Mouse (Mus musculus): ENCODE results near the gene Akirin2. TPM values are rescaled to one million over a fixed set of nuclear protein-coding genes. Genes with fewer than 3 reads are reported as not detected.

The Akirin2 gene
- total RNA-seq, 2 experiments from 2014 or later = 85.7 to 87.0 TPM

DNA sequence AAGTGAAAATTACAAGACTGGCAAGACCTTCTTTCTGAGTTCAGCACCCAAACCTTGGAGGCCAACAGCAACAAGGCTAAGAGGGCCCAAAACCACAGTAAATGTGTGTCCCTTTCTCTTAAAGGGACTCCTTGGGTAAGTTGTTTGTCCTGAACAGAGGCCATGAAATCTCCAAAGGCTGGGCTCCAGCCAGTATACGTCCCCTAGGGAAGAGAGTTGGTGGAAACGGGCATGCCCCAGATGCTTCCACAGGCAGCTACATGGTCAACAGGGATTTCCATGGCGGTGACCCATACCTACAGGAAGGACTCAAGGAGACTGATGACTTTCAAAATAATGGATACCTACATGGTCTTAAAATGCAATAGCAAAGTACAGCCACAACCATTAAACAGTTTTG lies 32.7 kb downstream of the Akirin2 start:
- no peak for DNase-seq (ENCODE audit: low spot score in 2 of 2)

DNA sequence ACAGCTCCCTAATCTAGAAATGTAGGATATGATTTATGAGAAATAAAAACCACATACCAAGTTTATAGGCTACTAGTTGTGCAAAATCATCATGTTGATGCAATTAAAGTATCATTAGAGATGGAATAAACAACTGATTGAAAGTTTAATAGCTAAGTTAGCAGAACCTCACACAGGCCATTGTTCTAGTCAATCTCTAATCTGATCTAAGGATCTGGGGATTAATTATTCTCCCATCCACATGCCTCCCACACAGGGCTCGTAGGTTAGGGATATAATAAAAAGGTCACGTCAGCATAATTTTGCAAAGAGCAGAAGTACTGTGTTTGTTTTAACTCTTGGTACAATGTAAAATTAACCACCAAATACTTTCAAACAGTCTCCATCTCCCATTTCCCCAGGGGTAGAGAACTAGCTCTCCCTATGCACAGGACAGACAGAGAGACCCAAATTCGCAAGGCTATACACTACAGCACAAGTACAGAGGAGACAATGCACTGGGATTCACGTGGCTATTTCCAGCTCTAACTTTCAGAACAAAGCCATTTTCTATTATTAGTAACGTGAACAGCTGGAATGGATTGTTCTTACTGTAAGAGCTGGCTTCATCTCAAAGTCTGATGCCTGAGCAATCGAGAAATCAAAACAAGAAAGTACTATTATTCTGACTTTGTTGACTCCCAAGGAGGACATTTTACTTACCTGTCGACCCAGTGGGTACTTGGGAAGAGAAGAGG lies 34.3 kb downstream of the Akirin2 start:
- no peak for DNase-seq (ENCODE audit: low spot score in 2 of 2)

DNA sequence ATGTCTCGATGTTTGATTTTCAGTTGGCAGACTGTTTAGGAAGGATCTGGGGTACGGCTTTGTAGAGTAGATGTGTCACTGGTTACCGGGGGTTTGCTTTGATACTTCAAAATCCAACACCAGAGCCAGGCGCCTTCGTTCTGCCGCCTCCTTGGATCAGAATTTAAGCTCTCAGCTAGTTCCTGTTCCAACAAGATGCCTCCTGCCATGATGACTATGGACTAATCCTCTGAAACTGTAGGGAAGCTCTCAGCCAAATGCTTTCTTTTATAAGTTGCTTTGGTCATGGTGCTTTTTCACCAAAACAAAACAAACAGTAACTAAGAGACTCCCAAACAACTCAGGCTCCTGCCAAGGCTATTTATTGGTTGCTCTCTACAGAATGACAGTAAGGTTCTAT lies 52.4 kb downstream of the Akirin2 start:
- no peak for DNase-seq (ENCODE audit: low spot score in 2 of 2)

DNA sequence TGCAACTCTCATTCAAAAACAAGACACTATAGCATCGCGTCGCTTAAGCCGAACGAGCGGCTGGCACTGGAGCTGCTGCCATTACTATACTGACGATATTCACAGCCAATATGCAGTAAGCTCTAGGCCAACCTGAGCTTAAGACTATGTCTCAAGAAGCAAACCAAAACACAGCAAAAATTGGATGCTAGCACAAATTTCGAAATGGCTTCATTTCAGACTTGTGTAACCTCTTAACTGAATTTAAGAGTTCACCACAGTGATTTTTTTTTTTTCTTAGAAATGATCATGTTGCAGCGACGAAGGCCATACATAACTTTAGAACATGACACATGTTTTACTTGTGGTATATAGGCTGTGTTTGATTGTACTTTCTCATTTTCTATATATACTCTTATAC lies 55.9 kb downstream of the Akirin2 start:
- no peak for DNase-seq (ENCODE audit: low spot score in 2 of 2)

DNA sequence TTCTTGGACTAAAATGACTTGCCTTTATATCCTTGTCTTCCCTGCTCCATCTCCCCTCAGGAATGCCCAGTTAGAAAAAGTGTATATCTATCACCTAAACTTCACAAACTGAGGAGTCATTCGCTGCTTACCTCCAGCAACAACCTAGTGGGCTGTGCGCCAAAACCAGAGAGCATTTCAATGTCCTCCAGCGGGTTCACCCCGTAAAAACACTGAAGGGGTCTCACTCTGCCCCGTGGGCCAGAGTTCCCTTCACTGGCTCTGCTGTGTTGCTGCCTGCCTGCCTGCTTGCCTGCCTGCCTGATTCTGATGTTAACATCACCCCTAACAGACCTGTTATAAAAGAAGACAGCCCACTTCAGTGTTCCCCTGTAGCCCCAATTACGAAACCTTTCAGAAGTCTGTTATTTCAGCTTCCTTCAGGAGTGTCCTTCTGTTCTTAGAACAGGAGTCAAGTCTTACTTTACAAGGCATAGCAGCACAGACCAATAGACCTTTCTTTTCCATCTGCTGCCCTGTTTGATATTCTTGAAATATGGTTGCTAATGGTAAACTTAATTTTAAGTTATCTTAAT lies 62.9 kb downstream of the Akirin2 start:
- DNase-seq (ENCODE audit: low spot score in 2 of 2) = no peak

DNA sequence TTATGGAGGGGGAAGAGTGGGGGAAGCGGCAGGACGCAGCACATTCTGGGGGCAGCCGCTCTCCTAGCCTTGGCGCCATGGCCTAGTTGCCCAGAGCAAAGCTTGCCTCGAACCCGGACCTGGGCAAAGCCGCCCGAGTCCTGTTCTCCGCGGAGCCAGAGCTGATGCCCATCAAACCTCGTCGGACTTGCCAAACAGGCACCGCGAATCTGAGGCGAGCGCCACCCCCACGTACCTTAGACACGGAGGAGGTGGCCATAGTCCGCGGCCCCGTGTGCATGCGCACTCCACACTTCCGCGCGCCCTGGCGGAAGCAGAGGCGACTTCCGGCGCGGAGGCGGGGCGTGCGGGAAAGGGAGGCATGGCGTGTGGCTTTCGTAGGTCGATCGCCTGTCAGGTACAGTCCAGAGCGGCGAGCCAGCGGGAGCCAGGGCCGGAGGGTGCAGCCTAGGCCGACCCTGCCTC lies 63.9 kb downstream of the Akirin2 start, which contains the start of the genes Orc3 and Rars2:
TSS of gene Orc3 (minus strand) at position 315 of the 465 bp plus-strand sequence.
TSS of gene Rars2 (plus strand) at position 328 of the 465 bp plus-strand sequence.
- peak; percentile 79 to 82 for DNase-seq (ENCODE audit: low spot score in 2 of 2)

DNA sequence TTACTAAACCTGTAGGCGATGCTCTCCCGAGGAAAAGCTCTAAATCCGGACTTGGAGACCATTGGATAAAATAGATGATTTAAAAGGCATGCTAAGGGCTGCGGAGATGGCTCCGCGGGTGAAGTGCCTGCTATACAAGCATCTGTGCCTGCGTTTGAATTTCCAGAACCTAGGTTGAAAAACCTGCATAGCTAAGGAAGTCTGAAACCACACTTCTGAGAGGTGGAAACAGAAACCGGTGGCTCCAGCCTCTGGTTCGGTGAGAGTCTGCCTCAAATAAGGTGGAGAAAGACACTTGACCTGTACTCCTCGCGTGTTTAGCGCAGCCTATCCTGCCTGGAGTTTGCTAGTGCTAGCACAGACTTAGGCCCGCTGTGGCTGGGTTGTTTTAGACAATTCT lies 64.6 kb downstream of the Akirin2 start:
- DNase-seq (ENCODE audit: low spot score in 2 of 2) = no peak

DNA sequence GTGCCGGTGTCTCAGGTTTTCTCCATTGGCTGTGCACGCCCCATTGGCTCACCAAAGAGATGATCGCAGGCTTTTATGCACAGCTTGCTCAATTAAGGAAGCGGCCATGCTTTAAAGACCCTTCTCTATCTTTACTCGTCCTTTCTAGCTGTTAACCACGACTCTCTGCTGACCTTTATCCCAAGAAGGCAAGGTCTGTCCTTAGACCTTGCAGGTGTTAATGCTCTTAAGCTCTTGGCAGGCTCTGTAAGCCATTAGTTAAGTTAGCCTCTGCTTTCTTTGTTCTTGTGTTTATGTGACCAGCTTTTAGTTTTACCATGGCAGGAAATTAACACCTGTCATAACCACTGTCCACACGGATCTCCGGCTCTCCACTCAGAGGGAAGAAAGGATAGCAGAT lies 65.4 kb downstream of the Akirin2 start:
- DNase-seq (ENCODE audit: low spot score in 2 of 2) = no peak

Other genes with a start within 250 kb of the Akirin2 start
- 10 to 100 TPM; 83.4 to 84.8 TPM for gene Orc3, start 64.0 kb downstream of the Akirin2 start, total RNA-seq (2021)
- 10 to 100 TPM; 40.0 to 48.6 TPM for gene Rars2, start 64.0 kb downstream of the Akirin2 start, total RNA-seq (2021)
- 10 to 100 TPM; 46.8 to 47.4 TPM for gene Slc35a1, start 136.5 kb downstream of the Akirin2 start, total RNA-seq (2021)
- gene Cfap206, start 179.3 kb downstream of the Akirin2 start, total RNA-seq (2021) = under 1 TPM; 0.51 to 0.81 TPM
- not detected for gene Gm136, start 205.3 kb downstream of the Akirin2 start, total RNA-seq (2021)
- 10 to 100 TPM; 18.3 to 24.7 TPM for gene Smim8, start 227.5 kb downstream of the Akirin2 start, total RNA-seq (2021)

All from adrenal gland, postnatal 4 days (tissue).